Mouse (Mus musculus) neural tube, embryonic 11.5 days (tissue): ENCODE data around the gene Ttk. TPM values are rescaled to one million over a fixed set of nuclear protein-coding genes. Genes with fewer than 3 reads are reported as not detected.

ENCODE experiments used
- ATAC-seq: fragments of 200-750 bp; cut with Nextera tagmentation; 2 replicates; pipeline ENCODE4 v1.8.0; 2017; ENCODE audit warnings: moderate number of reproducible peaks, mild to moderate bottlenecking, moderate TSS enrichment, moderate library complexity; ENCODE audit not compliant: insufficient read depth, low FRiP score, low TSS enrichment
- DNase-seq: peaks from one replicate; pipeline ENCODE4 v3.0.0-alpha.2; 2015; ENCODE audit warnings: low spot score
- H3K27ac ChIP-seq: fragments of 300-500 bp; sonication (generic); 2 replicates; pipeline ENCODE4 v1.5.1; 2014; ENCODE audit warnings: low read depth, mild to moderate bottlenecking, low read length
- H3K27me3 ChIP-seq: fragments of 300-500 bp; sonication (generic); 2 replicates; pipeline ENCODE4 v1.6.1; 2014; ENCODE audit warnings: mild to moderate bottlenecking, low read length, mixed read lengths; ENCODE audit not compliant: control insufficient read depth, insufficient read depth
- H3K36me3 ChIP-seq: fragments of 300-500 bp; sonication (generic); 2 replicates; pipeline ENCODE4 v1.6.1; 2014; ENCODE audit warnings: mild to moderate bottlenecking, low read length, moderate library complexity, mixed read lengths; ENCODE audit not compliant: control insufficient read depth, insufficient read depth
- H3K4me1 ChIP-seq: fragments of 300-500 bp; sonication (generic); 2 replicates; pipeline ENCODE4 v1.6.1; 2014; ENCODE audit warnings: low read length, mixed read lengths; ENCODE audit not compliant: control insufficient read depth, insufficient read depth
- H3K4me2 ChIP-seq: fragments of 300-500 bp; sonication (generic); 2 replicates; pipeline ENCODE4 v1.6.1; 2014; ENCODE audit warnings: low read depth, mild to moderate bottlenecking, moderate library complexity
- H3K4me3 ChIP-seq: fragments of 300-500 bp; sonication (generic); 2 replicates; pipeline ENCODE4 v1.5.1; 2014; ENCODE audit warnings: low read depth, low read length
- H3K9ac ChIP-seq: fragments of 300-500 bp; sonication (generic); 2 replicates; pipeline ENCODE4 v1.6.1; 2014; ENCODE audit warnings: mild to moderate bottlenecking, low read length
- H3K9me3 ChIP-seq: fragments of 300-500 bp; sonication (generic); 2 replicates; pipeline ENCODE4 v1.6.1; 2016; ENCODE audit warnings: low read length; ENCODE audit not compliant: control insufficient read depth
- WGBS: fragments of 180-500 bp; shearing (Covaris S2); extraction: QIAGEN DNeasy Blood & Tissue Kit; methylation state at CpG from one replicate; pipeline ENCODE4 v1.1.7; 2014; 5-methylcytosine and 5-hydroxymethylcytosine counted together
- polyA plus RNA-seq: library from polyadenylated mRNA; unstranded; fragments of >200 nt; fragmentation: Nextera tagmentation; extraction: Ambion mirVana; gene quantifications from 2 replicates; pipeline ENCODE4 v1.2.1, GENCODE M21; 2014

Ttk gene
- polyA plus RNA-seq, 1 experiment from 2014 or later, result 38.9 TPM

- DNase-seq (no peak), ATAC-seq (no peak)
- Histone ChIP-seq H3K9me3 (no peaks in the 10 kb centered on the region), H3K27ac (no peak overlapping the region), H3K27me3 (no peaks in the 10 kb centered on the region), H3K4me3 (no peak overlapping the region), H3K9ac (no peak overlapping the region), H3K4me1 (no peaks in the 10 kb centered on the region), H3K36me3 (no peaks in the 10 kb centered on the region), H3K4me2 (no peak overlapping the region)
- WGBS, result 84% methylated on average over 2 of the region's 2 CpGs
These were observed 76.4 kb downstream of the Ttk start for GRCm38 (mm10) chr9:83910926-83911325.

Other genes starting within 250 kb of the Ttk start
- 41.2 and 46.0 TPM in 2 replicates for gene Elovl4, start 28.4 kb upstream of the Ttk start, polyA plus RNA-seq
- gene Bckdhb, start 90.5 kb downstream of the Ttk start, polyA plus RNA-seq, result 49.8 and 54.8 TPM in 2 replicates